In genomic region chrX:52651975-52652374, GRCm38 (mm10) we compare ENCODE assay signal across 9 mouse cellular contexts. TPM values are rescaled to one million over a fixed set of nuclear protein-coding genes. Genes with fewer than 3 reads are reported as not detected.
DNase-seq lines count a peak whose midpoint lies in the region; ATAC-seq and TF ChIP-seq lines count a peak whose summit lies in the region.
"Had no signal": no experiment of that assay in that cellular context is flagged by ENCODE, and none has a peak within 500 bp of the region (broad histone marks: within the 10 kb centered on the region; RNA-seq: fewer than 3 reads in every experiment).

No protein-coding gene starts in this region.

- H3K4me3 ChIP-seq in embryonic fibroblast, embryonic 13.5 days (ENCODE audit: insufficient read depth, low read length), result no peak overlapping the region
- no peak overlapping the region for H3K4me3 ChIP-seq in lung, adult 2 months (replicated peaks; ENCODE audit: extremely low read depth, low read depth, low read length)
- H3K4me3 ChIP-seq: myocyte had no signal

- peak; percentile 10 to 36 for DNase-seq in right cerebral cortex, adult 2 months (ENCODE audit: low spot score in 2 of 2)
- DNase-seq in right cerebral cortex, postnatal 25 days, result no peak
- peak; percentile 16 to 43 for DNase-seq in heart, postnatal 14 days
- peak; percentile 48 to 59 for DNase-seq in kidney, postnatal 36 days
- peak; percentile 4 for DNase-seq in lung, adult 2 months
- peak; percentile 3 for DNase-seq in right cerebral cortex, postnatal 4 days

- intact Hi-C loops in heart, postnatal 14 days (cut with DNase I), result loop anchor here (1.0 kb wide), 1 partner anchor 199 kb away; no protein-coding TSS in a partner anchor

- 30% methylated on average over 10 of the region's 10 CpGs for WGBS in lung, adult 2 months

- H3K4me1 ChIP-seq in embryonic fibroblast, embryonic 13.5 days (ENCODE audit: control insufficient read depth, insufficient read depth, low read length), result peaks cover 4% of the 10 kb centered on the region
- H3K4me1 ChIP-seq in lung, adult 2 months (ENCODE audit: control insufficient read depth, insufficient read depth, low read length), result no peaks in the 10 kb centered on the region

- no peak for ATAC-seq in erythroblast, adult 5-6 weeks (replicated peaks; ENCODE audit: low FRiP score, poor library complexity, severe bottlenecking)

- no peak for TF ChIP-seq POLR2A in embryonic fibroblast, embryonic 13.5 days (IDR thresholded peaks at IDR 0.05; ENCODE audit: low read depth, low read length)
- TF ChIP-seq POLR2A in lung, adult 2 months (IDR thresholded peaks at IDR 0.05; ENCODE audit: borderline replicate concordance, extremely low read depth, low read depth, low read length), result no peak

- TF ChIP-seq CTCF in embryonic fibroblast, embryonic 13.5 days (IDR thresholded peaks at IDR 0.05; ENCODE audit: borderline replicate concordance, insufficient read depth, low read length), result no peak
- TF ChIP-seq CTCF in lung, adult 2 months (IDR thresholded peaks at IDR 0.05; ENCODE audit: insufficient read depth, low read length), result no peak

- H3K27ac ChIP-seq in embryonic fibroblast, embryonic 13.5 days (ENCODE audit: insufficient read depth, low read length), result 0 out of 2 replicates have a peak overlapping the region, but pooled peaks have one; percentile 2

RNA-seq across cellular contexts. Expression of gene Gpc3, which starts 38.2 kb away (rescaled TPM):
- polyA plus RNA-seq in embryonic fibroblast, embryonic 13.5 days (2011; ENCODE audit: insufficient read length, low read depth, missing spikeins), result 57.8 and 149 TPM in 2 replicates
- 10 to 100 TPM; 35.0 to 35.3 TPM for total RNA-seq in heart, postnatal 14 days (2021)
- 149 and 172 TPM in 2 replicates for polyA plus RNA-seq in lung, adult 2 months (2012; rRNA removed)
- total RNA-seq in erythroblast, adult 5-6 weeks (2015; ENCODE audit: low replicate concordance), result not detected in 2 replicates
- total RNA-seq in erythroblast, adult 5-6 weeks (2017; ENCODE audit: low replicate concordance), result not detected in 2 replicates
- polyA plus RNA-seq: myocyte had no signal

Comparison
In these comparisons a context has a peak if more than half of its experiments do, and no peak if none do; other contexts are left out.
1. RNA of gene Gpc3, which starts 38.2 kb away (total RNA-seq): 35.0 to 35.3 TPM in heart, postnatal 14 days; not detected in erythroblast, adult 5-6 weeks; every median in the first group is over 10 times any median in the second.